Mouse (Mus musculus): Measurements from ENCODE around the gene Lrrc36.

DNA sequence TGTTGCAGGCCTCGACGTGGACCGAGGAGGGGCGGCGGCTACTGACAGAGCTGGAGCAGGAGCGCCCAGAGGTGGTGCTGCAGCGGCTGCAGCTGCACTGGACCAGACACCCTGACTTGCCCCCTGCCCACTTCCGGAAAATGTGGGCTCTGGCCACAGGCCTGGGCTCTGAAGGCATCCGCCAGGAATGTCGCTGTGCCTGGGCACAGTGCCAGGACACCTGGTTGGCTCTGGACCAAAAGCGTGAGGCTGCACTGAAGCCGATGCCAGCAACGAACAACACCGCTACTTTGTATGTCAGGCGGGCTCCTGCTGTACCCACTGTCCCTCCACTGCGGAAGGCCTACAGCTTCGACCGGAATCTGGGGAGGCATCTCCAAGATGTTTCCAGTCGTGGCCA, 34.7 kb upstream of the Lrrc36 start:
- TF ChIP-seq SIN3A (IDR thresholded peaks at IDR 0.05; ENCODE audit: low read length) (no peak), NRF1 (IDR thresholded peaks at IDR 0.05; ENCODE audit: insufficient read depth, low read depth, low read length, poor library complexity, severe bottlenecking) (no peak), CTCF (IDR thresholded peaks at IDR 0.05 in 2 of 3, conservative IDR thresholded peaks at IDR 0.05 in 1 of 3; ENCODE audit: control insufficient read depth in 1 of 3, insufficient read depth in 1 of 3, low read depth in 2 of 3, low read length in 3 of 3, poor library complexity in 1 of 3, severe bottlenecking in 1 of 3) (no peak), EP300 (IDR thresholded peaks at IDR 0.05; ENCODE audit: low read depth in 1 of 2, low read length in 2 of 2) (no peak), ZKSCAN1 (IDR thresholded peaks at IDR 0.05; ENCODE audit: low read depth, low read length) (no peak), POLR2A (IDR thresholded peaks at IDR 0.05; ENCODE audit: control insufficient read depth in 1 of 2, insufficient read depth in 1 of 2, low read depth in 1 of 2, low read length in 2 of 2, poor library complexity in 1 of 2) (no peak), SMC3 (IDR thresholded peaks at IDR 0.05; ENCODE audit: low read depth, low read length) (no peak), MXI1 (IDR thresholded peaks at IDR 0.05; ENCODE audit: low read depth, low read length) (no peak), E2F4 (IDR thresholded peaks at IDR 0.05; ENCODE audit: borderline replicate concordance, low read depth, low read length) (no peak)
